Mouse (Mus musculus) embryo, embryonic 11 days (tissue): ENCODE data around the gene Olfr955.

ENCODE experiments used
- DNase-seq: peaks from one replicate; pipeline ENCODE4 v3.0.0-alpha.2; 2015

The Olfr955 gene

GRCm38 (mm10) chr9:39471844-39472243, at the start of gene Olfr955:
Olfr955 (minus strand) TSS chr9:39471944.
- no peak for DNase-seq

DNA sequence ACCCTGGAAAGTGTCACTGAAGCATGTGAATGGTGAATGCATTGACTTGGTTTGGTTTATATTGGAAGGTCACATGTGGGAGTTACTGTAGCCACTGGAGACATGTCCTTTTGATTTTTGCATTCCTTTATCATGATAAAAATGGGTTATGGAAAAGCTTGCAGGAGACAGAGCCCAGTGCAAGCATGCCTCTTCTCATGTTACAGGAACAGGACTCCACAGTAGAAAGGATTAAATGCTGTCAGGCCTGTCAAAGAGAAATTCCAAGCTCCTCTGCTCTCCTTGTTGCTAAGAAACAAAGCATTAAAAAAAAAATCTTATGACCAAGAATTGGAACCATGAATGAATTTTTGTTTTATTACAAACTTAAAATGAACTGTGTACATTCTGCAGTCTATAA, 46.9 kb upstream of the Olfr955 start:
- DNase-seq: peak; percentile 9

- no peak for DNase-seq
Observed at GRCm38 (mm10) chr9:39515531-39515930, 43.8 kb upstream of the Olfr955 start, which contains the start of gene Olfr957. Olfr957 (minus strand) TSS chr9:39515809.

DNA sequence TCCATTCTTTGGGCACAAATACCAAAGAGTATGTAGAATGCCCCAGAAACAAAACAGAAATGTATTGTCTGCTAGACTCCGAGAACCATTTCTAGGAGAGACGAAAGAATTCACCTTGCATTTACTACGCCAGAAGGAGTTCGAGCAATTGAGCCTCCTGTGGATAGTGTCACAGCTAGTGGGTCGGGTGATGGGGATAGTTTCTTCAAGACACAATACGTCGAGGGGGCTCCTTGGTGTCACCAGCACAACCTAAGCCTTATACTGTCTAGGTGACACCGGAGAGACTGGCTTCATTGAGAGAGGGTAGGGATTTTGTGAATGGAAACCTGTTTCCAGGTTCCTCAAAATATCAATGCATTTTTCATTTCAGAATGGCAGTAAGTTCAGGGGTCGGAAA, 37.7 kb upstream of the Olfr955 start:
- no peak for DNase-seq

- DNase-seq: peak; percentile 75
Observed at GRCm38 (mm10) chr9:39508998-39509397, 37.3 kb upstream of the Olfr955 start.

- no peak for DNase-seq
Observed at GRCm38 (mm10) chr9:39493895-39494294, 22.2 kb upstream of the Olfr955 start, which contains the start of gene Olfr44. Olfr44 (minus strand) TSS chr9:39493995.

DNA sequence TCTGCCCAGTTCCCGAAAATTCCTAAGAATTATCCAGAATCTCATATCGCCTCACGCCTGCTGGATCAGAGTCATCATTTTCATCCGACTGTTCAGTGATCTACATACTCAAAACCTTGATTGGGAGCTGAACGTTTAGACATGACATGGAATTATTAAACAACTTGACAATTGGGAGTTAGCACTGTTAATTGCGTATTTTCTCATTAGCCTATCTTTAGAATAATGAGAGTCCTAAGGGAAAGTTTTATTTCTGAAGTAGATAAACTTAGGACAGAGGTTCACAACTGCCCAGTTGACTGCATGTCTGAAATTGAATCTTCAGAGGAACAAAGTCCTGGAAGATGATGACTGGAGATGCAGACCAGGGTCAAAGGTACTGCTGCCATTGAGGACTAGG, 15.3 kb downstream of the Olfr955 start, which contains the start of gene Olfr954:
TSS of gene Olfr954 (plus strand) at position 301 of the 400 bp plus-strand sequence.
- DNase-seq: no peak

DNA sequence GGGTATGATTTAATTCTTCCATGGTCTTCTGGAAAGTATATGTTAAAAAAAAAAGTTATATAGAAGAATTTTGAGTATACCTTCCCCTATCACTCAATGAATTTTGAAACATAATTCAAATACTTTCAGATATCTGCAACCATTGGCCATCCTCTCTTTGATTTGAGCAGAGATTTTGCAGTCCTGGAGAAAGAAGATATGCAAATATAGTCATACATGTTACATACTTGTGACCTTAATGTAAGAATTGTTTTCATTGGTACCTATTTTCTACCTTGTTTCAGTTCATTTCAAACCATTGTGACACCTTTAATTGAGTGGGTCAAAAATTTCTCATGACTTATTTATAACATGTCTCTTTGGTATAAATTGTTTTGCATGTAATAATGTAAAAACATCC, 44.7 kb downstream of the Olfr955 start, which contains the start of gene Olfr952:
TSS of gene Olfr952 (minus strand) at position 101 of the 400 bp plus-strand sequence.
- DNase-seq: no peak
